Mouse (Mus musculus) liver, embryonic 16.5 days (tissue): ENCODE data around the gene Inpp5a. TPM values are rescaled to one million over a fixed set of nuclear protein-coding genes. Genes with fewer than 3 reads are reported as not detected.

Experiments used
- ATAC-seq: fragments of 200-750 bp; cut with Nextera tagmentation; 2 replicates; pipeline ENCODE4 v1.8.0; 2017; ENCODE audit warnings: low read depth, mild to moderate bottlenecking, moderate number of reproducible peaks, moderate library complexity
- H3K27ac ChIP-seq: fragments of 300-500 bp; sonication (generic); 2 replicates; pipeline ENCODE4 v1.5.1; 2014; ENCODE audit warnings: mild to moderate bottlenecking, low read length
- H3K27me3 ChIP-seq: fragments of 300-500 bp; sonication (generic); 2 replicates; pipeline ENCODE4 v1.6.1; 2014; ENCODE audit warnings: low read depth, low read length, mixed read lengths; ENCODE audit not compliant: control insufficient read depth, insufficient read depth
- H3K36me3 ChIP-seq: fragments of 300-500 bp; sonication (generic); 2 replicates; pipeline ENCODE4 v1.6.1; 2014; ENCODE audit warnings: mild to moderate bottlenecking; ENCODE audit not compliant: control insufficient read depth, insufficient read depth
- H3K4me1 ChIP-seq: fragments of 300-500 bp; sonication (generic); 2 replicates; pipeline ENCODE4 v1.6.1; 2014; ENCODE audit warnings: low read depth, low read length, mixed read lengths; ENCODE audit not compliant: control insufficient read depth
- H3K4me2 ChIP-seq: fragments of 300-500 bp; sonication (generic); 2 replicates; pipeline ENCODE4 v1.6.1; 2014; ENCODE audit warnings: low read depth, low read length, mixed read lengths
- H3K4me3 ChIP-seq: fragments of 300-500 bp; sonication (generic); 2 replicates; pipeline ENCODE4 v1.5.1; 2014; ENCODE audit warnings: low read depth, mild to moderate bottlenecking, low read length
- H3K9ac ChIP-seq: fragments of 300-500 bp; sonication (generic); 2 replicates; pipeline ENCODE4 v1.6.1; 2014; ENCODE audit warnings: low read depth, low read length
- H3K9me3 ChIP-seq: fragments of 300-500 bp; sonication (generic); replicated peaks from 2 replicates; pipeline ENCODE4 v1.6.1; 2016; ENCODE audit warnings: low read length; ENCODE audit not compliant: control insufficient read depth
- WGBS: fragments of 180-500 bp; shearing (Covaris S2); extraction: QIAGEN DNeasy Blood & Tissue Kit; methylation state at CpG from one replicate; pipeline ENCODE4 v1.1.7; 2014; ENCODE audit not compliant: insufficient replicate concordance; 5-methylcytosine and 5-hydroxymethylcytosine counted together
- polyA plus RNA-seq: library from polyadenylated mRNA; unstranded; fragments of >200 nt; fragmentation: Nextera tagmentation; extraction: Ambion mirVana; gene quantifications from 2 replicates; pipeline ENCODE4 v1.2.1, GENCODE M21; 2015

Gene Inpp5a
- polyA plus RNA-seq, 1 experiment from 2014 or later, result 3.5 TPM

DNA sequence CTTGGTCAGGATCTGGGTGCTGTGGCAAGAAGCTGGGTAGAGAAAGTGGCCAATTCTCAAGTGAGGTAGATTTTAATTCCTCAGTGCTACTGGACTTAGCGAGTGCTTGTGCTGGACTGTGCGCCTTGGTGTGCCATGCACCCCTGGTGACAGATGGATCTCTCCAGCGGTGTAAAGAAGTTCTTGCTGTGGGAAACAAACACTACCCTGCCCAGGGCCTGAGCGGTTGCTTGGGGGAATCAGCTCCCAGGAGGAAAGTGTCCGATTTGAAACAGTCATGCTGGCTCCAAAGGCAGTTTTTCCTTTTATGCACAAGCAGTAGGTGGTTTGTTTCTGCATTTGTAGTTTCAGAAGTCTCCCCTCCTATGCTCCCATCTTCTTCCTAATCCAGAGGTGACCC lies 2.8 kb downstream of the Inpp5a start:
- no peak overlapping the region for H3K27ac ChIP-seq
- H3K4me1 ChIP-seq, result peaks cover 10% of the 10 kb centered on the region

DNA sequence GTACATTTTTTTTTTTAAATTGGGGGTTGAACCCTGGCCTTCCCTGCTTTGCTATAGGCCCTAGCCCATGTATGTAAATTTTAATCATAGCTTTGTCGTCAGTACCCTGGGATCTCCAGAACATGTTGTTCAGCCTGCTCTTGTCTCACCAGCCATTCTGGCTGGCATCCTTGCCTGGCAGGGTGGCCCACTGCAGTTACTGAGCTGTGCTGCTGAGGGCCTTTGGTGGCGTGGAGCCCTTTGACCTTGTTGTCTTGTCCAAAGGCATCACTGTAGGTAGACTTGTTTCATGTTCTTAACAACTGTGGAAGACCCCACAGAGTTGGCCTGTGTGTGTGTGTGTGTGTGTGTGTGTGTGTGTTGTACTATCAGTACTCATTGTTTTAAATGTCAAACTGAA lies 3.2 kb downstream of the Inpp5a start:
- no peak for ATAC-seq
- Histone ChIP-seq H3K36me3 (no peaks in the 10 kb centered on the region), H3K27ac (no peak overlapping the region), H3K4me3 (no peak overlapping the region), H3K9me3 (no peaks in the 10 kb centered on the region), H3K4me1 (peaks cover 10% of the 10 kb centered on the region), H3K9ac (no peak overlapping the region), H3K4me2 (no peak overlapping the region), H3K27me3 (no peaks in the 10 kb centered on the region)
- WGBS, result 67% methylated on average over 2 of the region's 2 CpGs

More for the DNA sequence above, 2.8 kb downstream of the Inpp5a start:
- ATAC-seq, result no peak
- Histone ChIP-seq H3K9me3 (no peaks in the 10 kb centered on the region), H3K9ac (no peak overlapping the region), H3K4me3 (no peak overlapping the region), H3K27me3 (no peaks in the 10 kb centered on the region), H3K4me2 (no peak overlapping the region), H3K36me3 (no peaks in the 10 kb centered on the region)
- whole genome bisulfite sequencing, result 71% methylated on average over 5 of the region's 5 CpGs

DNA sequence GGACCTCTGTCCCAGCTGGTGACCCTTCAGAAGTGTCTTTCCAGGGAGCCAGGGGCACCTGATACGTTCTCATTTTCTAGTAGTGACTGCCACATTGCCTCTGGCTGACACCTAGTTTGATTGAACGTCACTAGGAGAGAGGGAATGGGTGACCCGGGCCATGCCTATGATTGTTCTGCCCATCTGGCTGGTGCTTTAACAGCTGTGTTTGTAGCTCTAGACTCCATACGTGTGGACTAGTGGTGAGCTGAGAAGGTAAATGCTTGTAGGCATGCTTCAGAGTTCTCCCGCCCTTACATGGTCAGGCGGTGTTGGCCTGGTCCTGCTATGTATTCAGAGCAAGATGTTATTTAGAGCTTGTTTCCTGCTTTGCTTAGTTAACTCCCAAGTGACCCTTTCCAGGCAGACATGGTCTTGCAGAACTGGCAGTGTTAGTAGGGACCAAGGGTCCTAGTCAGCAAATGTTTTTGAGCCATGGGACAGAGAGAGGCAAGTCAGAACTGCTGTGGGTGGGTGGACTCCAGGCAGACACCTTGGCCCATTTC lies 3.9 kb downstream of the Inpp5a start:
- Histone ChIP-seq H3K4me1 (peaks cover 9% of the 10 kb centered on the region), H3K4me3 (no peak overlapping the region), H3K9ac (no peak overlapping the region), H3K36me3 (no peaks in the 10 kb centered on the region), H3K4me2 (no peak overlapping the region), H3K27ac (no peak overlapping the region), H3K27me3 (no peaks in the 10 kb centered on the region), H3K9me3 (no peaks in the 10 kb centered on the region)
- WGBS, result 65% methylated on average over 6 of the region's 6 CpGs
- ATAC-seq, result no peak

DNA sequence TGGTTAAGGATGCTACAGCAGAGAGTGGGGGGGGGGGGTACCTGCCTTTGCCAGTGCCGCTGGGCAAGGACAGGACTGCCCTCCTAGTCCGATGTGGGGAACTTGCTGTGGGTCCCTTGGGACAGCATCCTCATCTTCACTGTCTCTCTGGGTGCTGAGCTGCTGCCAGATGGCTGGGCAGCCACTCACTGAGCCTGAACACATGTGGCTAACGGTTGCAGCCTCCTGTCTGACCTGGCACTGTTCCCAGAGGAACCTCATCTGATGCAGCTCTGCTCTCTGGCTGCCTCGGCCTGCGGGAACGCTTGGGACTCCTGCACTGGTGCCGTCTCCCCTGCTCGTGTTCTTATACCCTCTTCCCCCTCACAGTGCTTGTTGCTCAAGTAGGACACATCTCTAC lies 8.6 kb downstream of the Inpp5a start:
- no peaks in the 10 kb centered on the region for H3K27me3 ChIP-seq
- ATAC-seq, result no peak
- peaks cover 9% of the 10 kb centered on the region for H3K4me1 ChIP-seq
- H3K9ac ChIP-seq, result no peak overlapping the region
- no peak overlapping the region for H3K4me3 ChIP-seq
- no peak overlapping the region for H3K4me2 ChIP-seq
- H3K9me3 ChIP-seq, result no peaks in the 10 kb centered on the region
- H3K36me3 ChIP-seq, result no peaks in the 10 kb centered on the region
- H3K27ac ChIP-seq, result no peak overlapping the region
- 69% methylated on average over 8 of the region's 8 CpGs for whole genome bisulfite sequencing

DNA sequence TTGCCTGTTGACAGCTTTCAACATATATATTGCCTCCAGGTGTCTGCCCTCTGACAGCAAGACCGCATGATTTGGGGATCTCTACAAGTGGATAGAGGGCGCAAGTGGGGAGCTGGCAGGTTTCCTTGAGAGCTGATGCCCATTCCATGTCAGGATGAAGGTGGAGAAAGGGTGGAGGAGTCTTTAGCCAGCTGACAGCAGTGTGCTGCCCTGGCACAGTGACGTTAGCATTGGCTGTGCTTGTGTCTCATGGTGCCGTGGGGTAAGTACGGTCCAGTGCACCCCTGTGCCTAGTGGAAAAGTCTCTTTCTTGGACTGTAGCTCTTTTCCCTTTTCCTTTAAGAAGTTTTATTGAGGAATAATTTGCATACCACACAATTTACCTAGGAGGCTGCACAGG lies 9.2 kb downstream of the Inpp5a start:
- no peaks in the 10 kb centered on the region for H3K27me3 ChIP-seq

DNA sequence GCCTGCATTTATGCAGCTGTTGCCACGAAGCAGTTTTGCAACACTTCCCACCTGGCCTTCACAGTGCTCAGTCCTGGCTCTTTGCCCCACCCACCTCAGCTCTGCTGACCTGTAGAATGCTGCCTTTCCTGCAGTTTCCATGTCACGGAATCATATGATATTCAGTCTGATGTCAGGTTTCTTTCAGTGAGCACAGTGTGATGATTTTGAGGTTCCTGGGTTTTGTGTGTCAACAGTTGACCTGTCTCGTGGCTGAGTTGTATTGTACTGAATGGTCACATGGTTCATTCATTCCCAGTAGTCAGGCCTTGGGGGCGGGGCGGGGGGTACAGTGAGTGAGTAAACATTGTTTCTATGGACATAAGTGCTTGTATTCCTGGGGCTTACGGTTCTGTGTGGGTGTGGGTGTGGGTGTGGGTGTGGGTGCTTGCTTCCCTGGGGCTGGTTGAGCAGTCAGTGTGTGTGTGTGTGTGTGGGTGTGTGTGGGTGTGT lies 9.7 kb downstream of the Inpp5a start:
- ATAC-seq, result peak; percentile 35; the same call in 1 of the 2 replicates
- H3K4me1 ChIP-seq, result peaks cover 9% of the 10 kb centered on the region
- H3K27me3 ChIP-seq, result no peaks in the 10 kb centered on the region
- 46% methylated on average over 6 of the region's 6 CpGs for WGBS
- no peak overlapping the region for H3K4me3 ChIP-seq
- no peaks in the 10 kb centered on the region for H3K9me3 ChIP-seq
- no peaks in the 10 kb centered on the region for H3K36me3 ChIP-seq
- no peak overlapping the region for H3K9ac ChIP-seq
- no peak overlapping the region for H3K27ac ChIP-seq
- H3K4me2 ChIP-seq, result no peak overlapping the region

More for the DNA sequence above, 9.2 kb downstream of the Inpp5a start:
- Histone ChIP-seq H3K9ac (no peak overlapping the region), H3K9me3 (no peaks in the 10 kb centered on the region), H3K27ac (no peak overlapping the region; the same call in 1 of the 2 replicates), H3K4me1 (peaks cover 9% of the 10 kb centered on the region), H3K4me2 (no peak overlapping the region), H3K36me3 (no peaks in the 10 kb centered on the region), H3K4me3 (no peak overlapping the region)
- 72% methylated on average over 5 of the region's 5 CpGs for WGBS
- no peak for ATAC-seq

DNA sequence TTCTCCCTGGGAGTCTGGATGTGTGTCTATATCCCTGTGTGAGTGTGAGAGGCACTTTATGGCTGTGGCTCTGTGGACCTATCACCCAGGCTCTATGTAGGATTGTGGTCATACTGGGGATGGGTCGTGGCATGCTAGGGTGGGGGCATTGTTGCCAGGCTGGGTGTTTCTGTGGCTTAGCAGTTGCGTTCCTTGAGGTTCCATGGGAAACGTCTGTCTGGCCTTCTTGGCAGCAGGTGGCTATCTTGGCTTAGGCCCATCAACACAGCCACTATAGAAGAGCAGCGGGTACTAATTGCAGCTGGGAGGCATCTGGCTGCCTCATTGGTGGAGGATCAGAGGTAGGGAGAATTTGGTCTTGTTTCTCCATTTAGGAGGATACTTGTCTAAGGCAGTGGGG lies 10.7 kb downstream of the Inpp5a start:
- Histone ChIP-seq H3K27me3 (no peaks in the 10 kb centered on the region), H3K9ac (no peak overlapping the region), H3K9me3 (no peaks in the 10 kb centered on the region), H3K4me1 (peaks cover 9% of the 10 kb centered on the region), H3K27ac (no peak overlapping the region), H3K36me3 (no peaks in the 10 kb centered on the region), H3K4me2 (no peak overlapping the region), H3K4me3 (no peak overlapping the region)
- WGBS, result 59% methylated on average over 4 of the region's 4 CpGs
- no peak for ATAC-seq

DNA sequence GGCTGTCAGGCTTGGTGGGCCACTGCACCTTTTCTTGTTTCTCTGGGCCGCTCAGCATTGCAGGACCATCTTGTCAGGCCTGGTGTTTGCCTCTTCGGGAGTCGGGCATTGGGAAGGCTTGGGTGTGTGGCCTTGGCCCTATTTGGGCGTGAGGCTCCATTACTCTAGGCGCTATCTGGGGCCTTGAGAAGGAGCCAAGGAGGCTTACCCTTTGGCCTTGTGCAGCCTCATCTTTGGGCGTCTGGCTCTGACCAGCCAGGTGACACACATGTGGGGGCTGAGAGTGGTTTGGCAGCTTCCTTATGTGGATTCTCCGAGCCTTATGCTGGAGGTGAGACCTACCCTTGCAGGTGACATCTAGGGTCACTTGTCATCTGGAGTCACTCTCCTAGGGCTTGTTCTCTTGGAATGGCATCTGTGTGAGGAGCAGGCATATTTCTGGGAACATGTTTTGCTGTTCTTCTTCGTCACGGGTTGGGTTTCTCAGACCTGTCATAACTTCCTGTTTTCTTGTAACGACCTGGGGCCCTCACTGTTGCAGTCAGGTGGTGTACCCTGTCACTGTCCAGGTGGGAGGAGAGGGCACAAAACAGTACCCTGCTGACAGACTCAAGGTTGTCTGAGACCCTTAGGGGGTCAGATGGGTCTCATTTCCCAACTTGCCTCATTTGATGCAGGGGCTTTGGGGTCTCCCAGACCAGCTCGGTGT lies 11.2 kb downstream of the Inpp5a start:
- Histone ChIP-seq H3K36me3 (no peaks in the 10 kb centered on the region), H3K27ac (peak overlapping the region; percentile 46; the same call in 1 of the 2 replicates), H3K9ac (no peak overlapping the region), H3K4me1 (peaks cover 9% of the 10 kb centered on the region), H3K4me2 (no peak overlapping the region), H3K27me3 (no peaks in the 10 kb centered on the region), H3K4me3 (no peak overlapping the region), H3K9me3 (no peaks in the 10 kb centered on the region)
- 52% methylated on average over 11 of the region's 11 CpGs for WGBS
- no peak for ATAC-seq

DNA sequence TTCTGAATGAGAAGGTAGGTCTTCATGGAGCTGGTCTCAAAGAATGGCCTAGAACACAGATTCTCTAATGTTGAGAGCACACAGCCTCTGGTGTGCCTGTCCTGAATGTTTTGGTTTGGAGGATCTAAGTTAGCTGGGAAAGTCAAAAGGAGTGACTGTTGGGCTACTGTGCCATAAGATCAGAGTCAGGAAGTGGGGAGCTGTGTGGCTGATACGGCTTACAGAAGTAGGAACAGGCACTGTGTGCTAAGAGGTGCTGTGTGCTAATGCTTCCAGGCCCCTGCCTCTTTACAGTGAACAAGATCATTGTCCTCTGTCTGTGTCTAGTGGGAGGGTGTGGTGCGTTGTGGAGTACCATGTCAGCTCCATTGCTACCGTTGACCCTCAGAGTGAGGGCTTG lies 12.0 kb downstream of the Inpp5a start:
- Histone ChIP-seq H3K4me2 (no peak overlapping the region), H3K9me3 (no peaks in the 10 kb centered on the region), H3K9ac (no peak overlapping the region), H3K4me3 (no peak overlapping the region), H3K36me3 (no peaks in the 10 kb centered on the region), H3K27me3 (no peaks in the 10 kb centered on the region), H3K27ac (0 out of 2 replicates have a peak overlapping the region, but pooled peaks have one; percentile 12), H3K4me1 (peaks cover 9% of the 10 kb centered on the region)
- ATAC-seq, result peak; percentile 25; the same call in 1 of the 2 replicates
- WGBS, result 32% methylated on average over 3 of the region's 3 CpGs
